Mouse (Mus musculus) CH12.LX (cell line): ENCODE results near the gene Sowahb. TPM values are rescaled to one million over a fixed set of nuclear protein-coding genes. Genes with fewer than 3 reads are reported as not detected.

Experiments used
- DNase-seq: peaks from one replicate; pipeline ENCODE4 v3.0.0-alpha.2; 2013; ENCODE audit errors: extremely low read depth
- H3K27ac ChIP-seq: 2 replicates; pipeline ENCODE4 v1.5.1; 2012; ENCODE audit warnings: low read depth, mild to moderate bottlenecking, control low read depth, moderate library complexity; ENCODE audit not compliant: insufficient read depth
- H3K27me3 ChIP-seq: replicated peaks from 2 replicates; pipeline ENCODE3; 2012; ENCODE audit warnings: inconsistent platforms
- H3K36me3 ChIP-seq, 2 experiments: replicated peaks in 1 of 2; 2 replicates each; pipeline versions ENCODE3 to v1.6.1; 2012; ENCODE audit warnings: inconsistent platforms in 1 of 2, low read length in 1 of 2, mild to moderate bottlenecking in 1 of 2, mixed read lengths in 1 of 2, moderate library complexity in 1 of 2; ENCODE audit not compliant: control insufficient read depth in 1 of 2, insufficient read depth in 1 of 2
- H3K4me1 ChIP-seq, 2 experiments: 2 replicates each; pipeline ENCODE4 v1.6.1; 2012; ENCODE audit warnings: inconsistent platforms in 1 of 2, moderate library complexity in 1 of 2; ENCODE audit not compliant: insufficient read depth in 2 of 2, control insufficient read depth in 1 of 2
- H3K4me2 ChIP-seq: 2 replicates; pipeline ENCODE4 v1.6.1; 2012; ENCODE audit warnings: low read depth, mild to moderate bottlenecking, control low read depth; ENCODE audit not compliant: poor library complexity, insufficient read depth, severe bottlenecking
- H3K4me3 ChIP-seq, 3 experiments: fragments of 150-350 bp in 1 of 3; sonication (generic) in 1 of 3; replicated peaks in 1 of 3; 2 replicates each; pipeline versions ENCODE3 to v1.5.1; 2011 to 2012; ENCODE audit warnings: low read depth in 2 of 3, low read length in 2 of 3, mild to moderate bottlenecking in 2 of 3, moderate library complexity in 2 of 3, control low read depth in 1 of 3, improper control_type of control experiment in 1 of 3, inconsistent platforms in 1 of 3, mixed read lengths in 1 of 3; ENCODE audit not compliant: poor library complexity in 1 of 3
- H3K79me2 ChIP-seq: replicated peaks from 2 replicates; pipeline ENCODE4 v1.6.1; 2012; ENCODE audit warnings: mild to moderate bottlenecking, moderate library complexity; ENCODE audit not compliant: control insufficient read depth, poor library complexity, insufficient read depth, severe bottlenecking; ENCODE audit errors: extremely low read depth
- H3K9ac ChIP-seq: 2 replicates; pipeline ENCODE4 v1.6.1; 2012; ENCODE audit warnings: low read depth, mild to moderate bottlenecking, control low read depth, moderate library complexity; ENCODE audit not compliant: insufficient read depth
- H3K9me3 ChIP-seq: replicated peaks from 2 replicates; pipeline ENCODE3; 2012; ENCODE audit warnings: low read length, inconsistent platforms, mixed read lengths
- BHLHE40 ChIP-seq: IDR thresholded peaks from 2 replicates; pipeline ENCODE4 v1.6.1; 2011; ENCODE audit warnings: mild to moderate bottlenecking, low read depth, low read length, improper control_type of control experiment
- CHD2 ChIP-seq: IDR thresholded peaks from 2 replicates; pipeline ENCODE4 v1.6.1; 2011; ENCODE audit warnings: low read length, improper control_type of control experiment
- CTCF ChIP-seq, 2 experiments: IDR thresholded peaks in 1 of 2; conservative IDR thresholded peaks in 1 of 2; 2 replicates each; pipeline ENCODE4 v1.5.1; 2011 to 2012; ENCODE audit warnings: low read depth in 2 of 2, low read length in 2 of 2, improper control_type of control experiment in 1 of 2, inconsistent platforms in 1 of 2, mild to moderate bottlenecking in 1 of 2, moderate library complexity in 1 of 2
- E2F4 ChIP-seq: IDR thresholded peaks from 2 replicates; pipeline ENCODE4 v1.6.1; 2011; ENCODE audit warnings: low read depth, low read length, improper control_type of control experiment; ENCODE audit not compliant: insufficient replicate concordance
- EP300 ChIP-seq: IDR thresholded peaks from 2 replicates; pipeline ENCODE4 v1.6.1; 2011; ENCODE audit warnings: low read length, improper control_type of control experiment
- ETS1 ChIP-seq: conservative IDR thresholded peaks from 2 replicates; pipeline ENCODE4 v1.6.1; 2012; ENCODE audit warnings: low read depth, mild to moderate bottlenecking, inconsistent platforms, low read length, improper control_type of control experiment, moderate library complexity
- GABPA ChIP-seq: IDR thresholded peaks from 2 replicates; pipeline ENCODE4 v1.6.1; 2012; ENCODE audit warnings: low read depth, low read length, improper control_type of control experiment, inconsistent platforms; ENCODE audit not compliant: insufficient replicate concordance
- HCFC1 ChIP-seq: IDR thresholded peaks from 2 replicates; pipeline ENCODE4 v1.6.1; 2012; ENCODE audit warnings: low read depth, mild to moderate bottlenecking, inconsistent platforms, low read length, improper control_type of control experiment
- JUN ChIP-seq: IDR thresholded peaks from 2 replicates; pipeline ENCODE4 v1.6.1; 2011; ENCODE audit warnings: low read depth, mild to moderate bottlenecking, low read length, improper control_type of control experiment, moderate library complexity; ENCODE audit not compliant: insufficient read depth
- MAFK ChIP-seq: IDR thresholded peaks from 2 replicates; pipeline ENCODE4 v1.6.1; 2011; ENCODE audit warnings: low read length, improper control_type of control experiment; ENCODE audit not compliant: insufficient replicate concordance
- MAX ChIP-seq: IDR thresholded peaks from 2 replicates; pipeline ENCODE4 v1.6.1; 2011; ENCODE audit warnings: low read length, improper control_type of control experiment
- MAZ ChIP-seq: IDR thresholded peaks from 2 replicates; pipeline ENCODE4 v1.6.1; 2012; ENCODE audit warnings: low read depth, mild to moderate bottlenecking, inconsistent platforms, low read length, improper control_type of control experiment, moderate library complexity
- MXI1 ChIP-seq: IDR thresholded peaks from 2 replicates; pipeline ENCODE4 v1.6.1; 2011; ENCODE audit warnings: mild to moderate bottlenecking, low read depth, low read length, improper control_type of control experiment
- MYC ChIP-seq: IDR thresholded peaks from 2 replicates; pipeline ENCODE4 v1.6.1; 2011; ENCODE audit warnings: low read depth, mild to moderate bottlenecking, improper control_type of control experiment, low read length
- NELFE ChIP-seq: IDR thresholded peaks from 2 replicates; pipeline ENCODE4 v1.6.1; 2011; ENCODE audit warnings: low read depth, low read length, improper control_type of control experiment
- PAX5 ChIP-seq: IDR thresholded peaks from 2 replicates; pipeline ENCODE4 v1.6.1; 2012; ENCODE audit warnings: low read length, inconsistent platforms, mixed read lengths
- POLR2A ChIP-seq: IDR thresholded peaks from 2 replicates; pipeline ENCODE4 v1.6.1; 2011; ENCODE audit warnings: low read depth, mild to moderate bottlenecking, improper control_type of control experiment, low read length
- RCOR1 ChIP-seq: conservative IDR thresholded peaks from 2 replicates; pipeline ENCODE4 v1.6.1; 2012; ENCODE audit warnings: low read depth, mild to moderate bottlenecking, inconsistent platforms, low read length, improper control_type of control experiment
- SIN3A ChIP-seq: IDR thresholded peaks from 2 replicates; pipeline ENCODE4 v1.6.1; 2012; ENCODE audit warnings: low read length, improper control_type of control experiment, inconsistent platforms
- SMC3 ChIP-seq: IDR thresholded peaks from 2 replicates; pipeline ENCODE4 v1.6.1; 2011; ENCODE audit warnings: low read depth, low read length, improper control_type of control experiment
- TBP ChIP-seq: conservative IDR thresholded peaks from 2 replicates; pipeline ENCODE4 v1.6.1; 2011; ENCODE audit warnings: low read depth, low read length, improper control_type of control experiment
- TCF12 ChIP-seq: IDR thresholded peaks from 2 replicates; pipeline ENCODE4 v1.6.1; 2014; ENCODE audit warnings: low read depth, mild to moderate bottlenecking, inconsistent platforms, low read length, improper control_type of control experiment
- ZC3H11A ChIP-seq: IDR thresholded peaks from 2 replicates; pipeline ENCODE4 v1.6.1; 2012; ENCODE audit warnings: low read depth, mild to moderate bottlenecking, inconsistent platforms, low read length, improper control_type of control experiment
- dilution Hi-C: fragments of 300-500 bp; cut with MboI; formaldehyde crosslinking; loops from 2 replicates; pipeline ENCODE4 v1.14.3; 2020; ENCODE audit warnings: low sequenced_read_pairs; ENCODE audit not compliant: extremely low pct_unique_long_range_greater_than_20kb, extremely low pct_ligation_motif_present
- in situ Hi-C: fragments of 300-500 bp; cut with MboI; formaldehyde crosslinking; loops from 3 replicates; pipeline ENCODE4 v1.14.3; 2019; ENCODE audit warnings: low sequenced_read_pairs, low pct_ligation_motif_present, low pct_unique_long_range_greater_than_20kb, mixed read lengths
- polyA plus RNA-seq: library from polyadenylated mRNA; unstranded; fragments of >175 nt; gene quantifications from 2 replicates; pipeline ENCODE4 v1.2.1, GENCODE M21; 2012; ENCODE audit warnings: low read depth; ENCODE audit not compliant: insufficient read length
- total RNA-seq, 2 experiments: library from RNA; depleted of rRNA; stranded (reverse); fragments of 300-350 nt in 1 of 2; fragments of >200 nt in 1 of 2; gene quantifications; 2 replicates each; pipeline ENCODE4 v1.2.3; 2012 to 2014

Sowahb gene
- total and polyA plus RNA-seq, 3 experiments, result not detected

GRCm38 (mm10) chr5:93036254-93036653 is 8.6 kb downstream of the Sowahb start:
- no peak overlapping the region for H3K4me2 ChIP-seq
- in situ Hi-C loops, result no loop called here
- no peaks in the 10 kb centered on the region for H3K79me2 ChIP-seq
- no peaks in the 10 kb centered on the region for H3K27me3 ChIP-seq
- no peak for TF ChIP-seq GABPA
- no peak for TF ChIP-seq PAX5
- TF ChIP-seq SMC3, result no peak
- no peak for TF ChIP-seq CHD2
- TF ChIP-seq, all 38 proteins: peak for 0
- Histone ChIP-seq H3K4me3 (no peak overlapping the region), H3K27ac (no peak overlapping the region), H3K4me1 (peaks cover 0 to 5% of the 10 kb centered on the region in 2 experiments; a peak in 2 of 4 replicates), H3K36me3 (no peaks in the 10 kb centered on the region), H3K9ac (no peak overlapping the region), H3K9me3 (no peaks in the 10 kb centered on the region)
- DNase-seq, result no peak
- dilution Hi-C loops, result no loop called here

- Histone ChIP-seq H3K4me3 (no peak overlapping the region), H3K79me2 (no peaks in the 10 kb centered on the region), H3K27ac (no peak overlapping the region), H3K36me3 (no peaks in the 10 kb centered on the region), H3K4me2 (no peak overlapping the region), H3K9me3 (no peaks in the 10 kb centered on the region), H3K27me3 (no peaks in the 10 kb centered on the region), H3K9ac (no peak overlapping the region), H3K4me1 (peaks cover 0 to 5% of the 10 kb centered on the region in 2 experiments; a peak in 2 of 4 replicates)
- no peak for TF ChIP-seq ETS1
- no peak for TF ChIP-seq SIN3A
- TF ChIP-seq PAX5, result no peak
- no peak for TF ChIP-seq NELFE
- TF ChIP-seq CHD2, result no peak
- in situ Hi-C loops (no loop called here), dilution Hi-C loops (no loop called here)
- no peak for DNase-seq
These were observed 9.5 kb downstream of the Sowahb start for GRCm38 (mm10) chr5:93035285-93035684.

DNA sequence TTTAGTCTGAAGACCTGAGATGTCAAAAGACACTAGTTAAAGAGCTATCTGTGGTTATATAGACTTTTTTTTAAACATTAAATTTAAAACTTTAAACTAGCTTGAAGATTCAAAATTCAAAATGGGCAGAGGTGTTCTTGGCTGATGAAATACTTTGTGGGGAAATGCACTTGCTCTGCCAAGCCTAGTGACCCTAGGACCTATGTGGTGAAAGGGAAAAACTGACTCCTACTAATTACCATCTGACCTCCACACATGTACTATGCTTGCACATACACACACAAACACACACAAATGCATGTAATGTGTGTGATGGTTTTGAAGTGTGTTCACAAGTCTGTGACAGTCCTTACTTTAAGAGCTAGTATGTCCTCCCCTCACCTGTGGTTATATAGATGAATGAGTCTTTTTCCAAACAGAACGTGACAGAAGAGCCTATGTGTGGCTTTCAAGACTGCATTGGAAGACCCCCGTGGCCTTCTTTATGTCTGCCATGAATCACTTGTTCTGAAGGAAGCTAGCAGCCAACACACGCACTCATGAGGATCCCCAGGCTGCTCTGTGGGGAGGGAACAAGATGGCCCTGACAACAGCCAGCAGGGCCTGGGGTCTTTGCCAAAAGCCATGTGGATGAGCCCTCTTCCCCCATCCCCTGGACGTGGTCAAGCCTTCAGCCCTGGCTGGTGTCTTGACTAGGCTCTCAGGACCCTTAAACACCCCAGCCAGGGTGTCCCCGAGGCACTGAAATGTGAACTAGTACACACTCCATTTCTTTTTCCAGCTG is 11.5 kb downstream of the Sowahb start:
- no peak for TF ChIP-seq TBP
- TF ChIP-seq BHLHE40, result no peak
- TF ChIP-seq CTCF (conservative IDR thresholded peaks at IDR 0.05 in 1 of 2, IDR thresholded peaks at IDR 0.05 in 1 of 2; ENCODE audit: low read depth in 2 of 2, low read length in 2 of 2), result no peak
- no peak for TF ChIP-seq TCF12
- TF ChIP-seq POLR2A, result no peak
- no peak for TF ChIP-seq MAFK
- TF ChIP-seq MAZ, result no peak
- no peak for TF ChIP-seq MAX
- no peak for TF ChIP-seq PAX5
- no peak for TF ChIP-seq HCFC1
- TF ChIP-seq E2F4, result no peak
- TF ChIP-seq RCOR1, result no peak
- no peak for TF ChIP-seq ZC3H11A
- TF ChIP-seq EP300, result no peak
- no peak for TF ChIP-seq JUN
- TF ChIP-seq MYC, result no peak
- no peak for TF ChIP-seq MXI1
- in situ Hi-C loops, result no loop called here
- no peak overlapping the region for H3K27ac ChIP-seq
- no peaks in the 10 kb centered on the region for H3K27me3 ChIP-seq
- no peaks in the 10 kb centered on the region for H3K36me3 ChIP-seq
- no peaks in the 10 kb centered on the region for H3K9me3 ChIP-seq
- no peak overlapping the region for H3K9ac ChIP-seq
- no peaks in the 10 kb centered on the region for H3K79me2 ChIP-seq
- dilution Hi-C loops, result no loop called here
- no peak for DNase-seq
- H3K4me1 ChIP-seq, result peaks cover 0 to 5% of the 10 kb centered on the region in 2 experiments; a peak in 2 of 4 replicates
- no peak overlapping the region for H3K4me2 ChIP-seq
- no peak overlapping the region for H3K4me3 ChIP-seq
